Mouse (Mus musculus): ENCODE results near the gene Fam160a1.

The Fam160a1 gene

GRCm38 (mm10) chr3:85634389-85635125 is 182.5 kb downstream of the Fam160a1 start:
- no peak for DNase-seq (ENCODE audit: low read depth, low spot score)

DNA sequence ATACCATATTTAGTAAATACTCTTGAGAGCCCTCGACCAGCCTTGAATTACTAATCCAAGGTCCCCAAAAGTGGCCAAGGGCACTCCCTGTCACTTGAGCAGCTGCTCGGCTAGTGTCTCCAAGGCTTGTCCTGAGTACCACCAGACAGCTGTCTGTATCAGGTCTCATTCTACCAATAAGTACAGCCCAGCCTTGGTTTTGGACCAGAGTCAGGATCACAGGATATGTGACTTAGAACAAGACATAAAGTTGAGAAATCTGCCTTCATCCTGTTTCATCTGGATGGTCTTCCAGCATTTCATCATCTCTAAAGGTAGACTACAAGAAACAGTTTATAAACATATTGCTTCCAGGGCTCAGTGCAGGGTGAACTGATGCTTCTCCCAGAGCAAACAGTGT is 183.4 kb downstream of the Fam160a1 start:
- DNase-seq (ENCODE audit: low read depth, low spot score), result no peak

DNA sequence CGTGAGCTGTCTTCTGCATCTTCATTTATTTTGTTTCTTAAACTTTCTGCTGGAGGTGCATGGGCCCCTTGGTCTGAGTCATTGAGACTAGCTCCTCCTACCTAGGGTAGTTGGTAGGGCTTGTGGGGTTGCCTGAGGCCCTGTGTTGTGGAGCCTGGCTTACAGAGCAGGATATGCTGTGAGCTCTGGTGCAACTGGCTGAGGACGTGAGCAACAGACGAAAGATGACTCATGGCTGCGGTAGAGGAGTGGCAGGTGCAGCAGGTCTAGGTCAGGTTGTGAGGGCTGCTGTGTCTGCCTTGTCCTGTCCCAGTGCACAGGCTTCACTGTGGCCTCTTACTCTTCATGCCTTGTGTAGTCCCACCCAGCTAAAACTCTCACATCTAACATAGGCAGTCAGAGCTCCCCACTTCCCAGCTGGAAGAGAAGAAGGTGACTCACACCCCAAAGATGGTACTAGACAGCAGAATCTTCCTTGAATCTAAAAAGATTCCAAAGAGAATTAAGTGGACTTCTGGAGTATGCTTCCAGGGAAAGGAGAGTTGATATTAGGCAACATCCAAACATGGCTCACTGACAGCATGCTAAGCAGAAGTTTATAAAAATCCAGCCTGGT is 187.1 kb downstream of the Fam160a1 start:
- no peak for DNase-seq (ENCODE audit: low read depth, low spot score)

GRCm38 (mm10) chr3:85619751-85620150 is 197.3 kb downstream of the Fam160a1 start:
- no peak for DNase-seq (ENCODE audit: low read depth, low spot score)

DNA sequence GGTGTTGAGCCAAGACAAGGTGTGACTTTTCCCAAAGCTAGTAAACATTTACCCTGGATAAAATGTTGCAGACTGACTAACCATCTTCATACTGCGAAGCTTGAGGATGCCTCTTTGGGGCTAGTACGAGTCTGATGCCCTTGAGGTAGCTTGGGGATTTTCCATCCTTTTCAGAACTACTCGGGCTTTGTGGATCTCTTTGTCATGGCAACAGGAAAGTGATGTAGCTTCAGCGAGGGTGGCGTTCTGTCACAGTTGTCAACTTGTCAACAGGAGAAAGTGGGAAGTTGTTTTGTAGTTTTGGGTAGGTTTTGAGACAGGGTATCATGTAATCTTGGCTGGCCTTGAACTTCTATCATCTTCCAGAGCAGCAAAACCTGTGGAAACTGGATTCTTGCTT is 197.7 kb downstream of the Fam160a1 start:
- DNase-seq (ENCODE audit: low read depth, low spot score), result no peak

DNA sequence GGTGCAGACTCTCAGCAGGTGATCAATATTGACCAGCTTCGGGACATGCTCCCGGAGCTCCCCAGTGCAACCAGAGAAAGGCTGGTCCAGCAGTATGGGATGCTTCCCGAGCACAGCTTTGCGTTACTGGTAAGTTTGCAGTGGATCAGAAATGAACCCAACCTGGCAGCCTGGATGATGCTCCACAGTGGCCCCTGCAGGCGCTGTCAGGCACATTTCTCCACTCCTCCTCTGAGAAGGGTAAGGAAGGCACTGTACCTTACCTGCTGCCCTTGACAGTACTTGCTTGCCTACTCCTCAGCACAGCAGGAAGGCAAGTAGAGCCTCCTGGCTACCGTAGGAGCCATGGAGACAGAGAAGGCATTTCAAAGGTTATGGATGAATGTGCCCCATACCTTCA is 198.2 kb downstream of the Fam160a1 start:
- no peak for DNase-seq (ENCODE audit: low read depth, low spot score)

- no peak for DNase-seq (ENCODE audit: low read depth, low spot score)
Measured at GRCm38 (mm10) chr3:85616389-85616788, 200.7 kb downstream of the Fam160a1 start.

Data from retina, postnatal 7 days (tissue).